Mouse (Mus musculus): ENCODE measurements around the gene Zbtb22. TPM values are rescaled to one million over a fixed set of nuclear protein-coding genes. Genes with fewer than 3 reads are reported as not detected.
"Not testable (repeated sequence)": the region's sequence is repeated elsewhere in the genome, so short reads cannot be mapped to it uniquely, and the experiment has no call there.

Gene Zbtb22
- 17.0 and 17.7 TPM in 2 replicates for polyA plus RNA-seq (2016; fragmentation: Nextera tagmentation; extraction: Ambion mirVana)

DNA sequence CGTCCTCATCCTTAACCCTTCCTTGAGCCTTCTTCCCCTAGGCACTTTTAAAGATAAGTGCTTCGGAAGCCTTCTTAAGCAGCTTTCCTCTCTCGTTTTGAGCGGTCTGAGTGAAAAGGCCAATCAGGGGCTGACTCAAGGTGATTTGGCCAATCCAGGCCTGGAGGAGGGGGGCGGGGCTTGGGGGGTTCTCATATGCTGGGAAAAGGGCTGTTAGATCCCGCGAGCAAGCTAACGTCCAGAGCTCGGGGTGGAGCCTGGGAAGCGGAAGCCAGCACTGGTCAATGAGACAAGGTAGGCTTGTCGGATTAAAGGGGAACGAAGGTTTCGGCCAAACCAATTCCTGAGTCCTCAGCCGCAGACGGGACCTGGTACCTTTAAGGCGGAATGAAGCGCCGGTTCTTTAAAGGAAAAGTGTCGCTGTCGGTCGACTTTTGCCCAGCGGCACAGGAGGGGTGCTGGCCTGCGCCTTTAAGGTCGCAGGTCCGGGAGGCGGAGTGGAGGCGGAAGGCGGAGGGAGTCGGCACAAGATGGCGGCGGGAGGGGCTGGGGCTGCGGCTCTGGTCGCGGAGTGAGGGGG lies at the start of gene Zbtb22, which contains the start of gene Tapbp:
Gene Zbtb22 (plus strand): TSS at position 234 of the 580 bp plus-strand sequence.
Gene Tapbp (plus strand): TSS at position 229 of the 580 bp plus-strand sequence.
- H3K9me3 ChIP-seq (replicated peaks): no peaks in the 10 kb centered on the region
- H3K36me3 ChIP-seq: peaks cover 58% of the 10 kb centered on the region
- peak; percentile 87 for ATAC-seq (ENCODE audit: insufficient number of reproducible peaks, low FRiP score)
- H3K9ac ChIP-seq: peak within 1 kb of the TSS; percentile 78
- no peaks in the 10 kb centered on the region for H3K27me3 ChIP-seq (replicated peaks)
- peaks cover 37% of the 10 kb centered on the region for H3K4me1 ChIP-seq (replicated peaks)
- 0% methylated on average over 33 of the region's 34 CpGs for WGBS
- peak within 1 kb of the TSS; percentile 84 for H3K27ac ChIP-seq (ENCODE audit: poor library complexity, severe bottlenecking)
- H3K4me2 ChIP-seq: peak within 1 kb of the TSS; percentile 79
- H3K4me3 ChIP-seq: peak within 1 kb of the TSS; percentile 71

DNA sequence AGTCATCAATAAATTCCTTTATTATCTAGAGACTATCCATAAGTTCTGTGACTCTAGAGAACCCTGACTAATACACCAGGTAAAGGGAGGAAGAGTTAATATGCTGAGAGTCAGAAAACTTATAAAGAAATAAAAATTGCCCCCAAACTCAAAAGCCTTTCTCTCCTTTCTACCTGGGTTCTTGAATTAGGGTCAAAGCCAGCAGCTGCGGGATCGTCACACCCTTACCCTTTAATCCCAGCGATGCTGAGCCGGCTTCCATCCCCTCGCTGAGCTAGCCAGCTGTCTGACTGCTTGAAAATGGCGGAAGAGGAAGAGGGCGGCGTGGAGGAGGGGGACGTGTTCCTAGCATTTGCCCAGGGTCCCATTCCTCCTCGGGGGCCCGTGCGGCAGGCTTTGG lies 42.2 kb upstream of the Zbtb22 start, which contains the start of gene Gm7029:
Gene Gm7029 (plus strand): TSS at position 301 of the 400 bp plus-strand sequence.
- not testable (repeated sequence) for H3K9me3 ChIP-seq (replicated peaks); ATAC-seq (ENCODE audit: insufficient number of reproducible peaks, low FRiP score); H3K9ac ChIP-seq; H3K27me3 ChIP-seq (replicated peaks); H3K4me2 ChIP-seq; H3K4me1 ChIP-seq (replicated peaks); H3K27ac ChIP-seq (ENCODE audit: poor library complexity, severe bottlenecking); H3K4me3 ChIP-seq
- peaks cover 31% of the 10 kb centered on the region for H3K36me3 ChIP-seq
- WGBS: 73% methylated on average over 5 of the region's 12 CpGs

DNA sequence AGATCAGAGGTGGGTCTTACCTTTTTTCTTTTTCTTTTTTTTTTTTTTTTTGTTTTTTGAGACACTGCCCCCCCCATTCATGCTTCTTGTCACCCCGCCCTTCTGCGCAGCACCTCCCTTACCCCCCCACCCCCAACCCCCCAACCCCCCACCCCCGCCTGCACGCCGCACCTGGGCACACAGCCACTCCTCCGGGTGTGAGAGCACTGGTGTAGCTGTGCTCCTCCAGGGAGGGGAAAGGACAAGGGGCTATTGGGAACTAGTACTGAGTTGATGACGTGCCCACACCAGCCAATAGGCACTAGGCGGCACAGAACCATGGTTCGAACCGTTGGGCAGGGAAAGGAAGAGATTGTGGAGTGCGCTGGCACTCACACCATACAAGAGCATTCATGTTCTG lies 41.3 kb upstream of the Zbtb22 start:
- no peaks in the 10 kb centered on the region for H3K27me3 ChIP-seq (replicated peaks)
- H3K4me1 ChIP-seq (replicated peaks): no peaks in the 10 kb centered on the region
- no peak overlapping the region for H3K4me2 ChIP-seq
- no peaks in the 10 kb centered on the region for H3K9me3 ChIP-seq (replicated peaks)
- peaks cover 38% of the 10 kb centered on the region for H3K36me3 ChIP-seq
- no peak overlapping the region for H3K27ac ChIP-seq (ENCODE audit: poor library complexity, severe bottlenecking)
- WGBS: 68% methylated on average over 11 of the region's 11 CpGs
- H3K9ac ChIP-seq: no peak overlapping the region
- ATAC-seq (ENCODE audit: insufficient number of reproducible peaks, low FRiP score): peak; percentile 45; the same call in 1 of the 2 replicates
- no peak overlapping the region for H3K4me3 ChIP-seq

DNA sequence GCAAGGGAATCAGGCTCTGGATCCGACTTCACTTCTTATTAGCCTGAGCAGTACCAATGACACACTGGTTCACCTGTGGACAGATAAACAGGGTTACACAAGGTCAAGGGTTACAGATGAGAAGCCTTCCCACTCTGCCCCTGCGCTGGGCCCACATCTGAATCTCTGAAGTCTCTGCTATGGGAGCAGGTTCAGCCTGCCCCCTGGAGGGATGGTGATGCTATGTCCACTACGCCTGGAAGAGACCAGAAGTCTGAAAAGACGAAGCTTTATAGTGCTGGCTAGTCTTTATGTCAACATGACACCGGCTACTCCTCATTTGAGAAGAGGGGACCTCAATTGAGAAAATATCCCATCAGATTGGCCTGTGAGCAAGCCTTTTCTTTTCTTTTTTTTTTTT lies 39.9 kb upstream of the Zbtb22 start:
- H3K9me3 ChIP-seq (replicated peaks); H3K4me3 ChIP-seq; H3K4me1 ChIP-seq (replicated peaks); ATAC-seq (ENCODE audit: insufficient number of reproducible peaks, low FRiP score); H3K4me2 ChIP-seq; H3K27ac ChIP-seq (ENCODE audit: poor library complexity, severe bottlenecking); H3K27me3 ChIP-seq (replicated peaks); H3K9ac ChIP-seq: not testable (repeated sequence)
- H3K36me3 ChIP-seq: peaks cover 49% of the 10 kb centered on the region
- 87% methylated on average over 5 of the region's 5 CpGs for WGBS

DNA sequence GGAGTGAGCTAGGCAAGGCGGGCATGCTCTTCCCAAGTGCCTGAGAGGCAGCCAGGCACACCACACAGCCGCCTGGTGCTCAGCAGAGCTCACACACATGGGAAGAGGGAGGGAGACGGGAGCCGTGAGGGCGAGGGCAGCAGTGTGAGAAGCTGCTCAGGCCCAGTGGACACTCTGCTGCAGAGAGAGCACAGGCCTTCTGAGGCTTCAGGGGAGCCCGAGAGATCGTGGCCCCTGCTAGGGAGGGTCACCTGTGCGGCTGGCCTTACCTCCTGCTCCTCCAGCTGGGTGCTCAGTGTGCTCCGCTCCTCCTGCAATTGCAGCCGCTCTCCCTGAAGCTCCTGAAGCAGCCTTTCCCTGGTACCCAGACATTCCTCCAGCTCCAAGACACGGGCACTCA lies 31.4 kb upstream of the Zbtb22 start:
- H3K4me3 ChIP-seq; H3K4me2 ChIP-seq; H3K9ac ChIP-seq; H3K27me3 ChIP-seq (replicated peaks); H3K27ac ChIP-seq (ENCODE audit: poor library complexity, severe bottlenecking); H3K9me3 ChIP-seq (replicated peaks); ATAC-seq (ENCODE audit: insufficient number of reproducible peaks, low FRiP score): not testable (repeated sequence)
- Histone ChIP-seq H3K4me1 (replicated peaks) (peaks cover 19% of the 10 kb centered on the region), H3K36me3 (peaks cover 62% of the 10 kb centered on the region)
- 89% methylated on average over 11 of the region's 11 CpGs for WGBS

DNA sequence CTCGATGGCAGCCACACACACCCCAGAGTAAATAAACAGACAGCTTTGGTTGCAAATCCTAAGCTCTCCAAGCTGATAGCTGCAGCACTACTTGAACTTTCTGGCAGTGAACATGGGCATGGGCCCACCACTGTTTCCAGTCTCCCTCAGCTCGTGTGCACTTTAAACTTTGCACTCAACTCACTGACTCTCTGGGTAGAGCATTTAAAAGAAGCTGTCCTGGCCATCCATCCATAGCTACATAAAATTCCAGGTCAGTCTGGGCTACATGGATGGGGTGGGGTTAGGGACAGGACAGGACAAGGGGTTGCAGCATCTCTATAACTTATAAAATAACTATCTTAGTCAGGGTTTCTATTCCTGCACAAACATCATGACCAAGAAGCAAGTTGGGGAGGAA lies 27.9 kb upstream of the Zbtb22 start:
- not testable (repeated sequence) for H3K27ac ChIP-seq (ENCODE audit: poor library complexity, severe bottlenecking); H3K9me3 ChIP-seq (replicated peaks); ATAC-seq (ENCODE audit: insufficient number of reproducible peaks, low FRiP score); H3K27me3 ChIP-seq (replicated peaks); H3K4me3 ChIP-seq; H3K9ac ChIP-seq
- Histone ChIP-seq H3K4me2 (peak overlapping the region; percentile 75), H3K36me3 (peaks cover 34% of the 10 kb centered on the region), H3K4me1 (replicated peaks) (peaks cover 20% of the 10 kb centered on the region)
- 27% methylated on average over 2 of the region's 2 CpGs for WGBS

DNA sequence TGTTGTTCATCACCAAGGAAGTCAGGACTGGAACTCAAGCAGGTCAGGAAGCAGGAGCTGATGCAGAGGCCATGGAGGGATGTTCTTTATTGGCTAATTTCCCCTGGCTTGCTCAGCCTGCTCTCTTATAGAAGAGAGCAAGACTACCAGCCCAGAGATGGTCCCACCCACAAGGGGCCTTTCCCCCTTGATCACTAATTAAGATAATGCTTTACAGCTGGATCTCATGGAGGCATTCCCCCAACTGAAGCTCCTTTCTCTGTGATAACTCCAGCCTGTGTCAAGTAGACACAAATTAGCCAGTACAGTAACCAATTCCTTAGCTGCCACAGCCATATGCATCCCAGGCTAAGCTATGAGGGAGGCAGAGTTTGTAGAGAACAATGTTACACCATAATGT lies 27.5 kb upstream of the Zbtb22 start:
- peak overlapping the region; percentile 6; the same call in 1 of the 2 replicates for H3K4me3 ChIP-seq
- H3K27me3 ChIP-seq (replicated peaks); H3K27ac ChIP-seq (ENCODE audit: poor library complexity, severe bottlenecking); H3K9ac ChIP-seq; H3K9me3 ChIP-seq (replicated peaks); ATAC-seq (ENCODE audit: insufficient number of reproducible peaks, low FRiP score): not testable (repeated sequence)
- H3K36me3 ChIP-seq: peaks cover 30% of the 10 kb centered on the region
- peaks cover 20% of the 10 kb centered on the region for H3K4me1 ChIP-seq (replicated peaks)
- peak overlapping the region; percentile 75 for H3K4me2 ChIP-seq

DNA sequence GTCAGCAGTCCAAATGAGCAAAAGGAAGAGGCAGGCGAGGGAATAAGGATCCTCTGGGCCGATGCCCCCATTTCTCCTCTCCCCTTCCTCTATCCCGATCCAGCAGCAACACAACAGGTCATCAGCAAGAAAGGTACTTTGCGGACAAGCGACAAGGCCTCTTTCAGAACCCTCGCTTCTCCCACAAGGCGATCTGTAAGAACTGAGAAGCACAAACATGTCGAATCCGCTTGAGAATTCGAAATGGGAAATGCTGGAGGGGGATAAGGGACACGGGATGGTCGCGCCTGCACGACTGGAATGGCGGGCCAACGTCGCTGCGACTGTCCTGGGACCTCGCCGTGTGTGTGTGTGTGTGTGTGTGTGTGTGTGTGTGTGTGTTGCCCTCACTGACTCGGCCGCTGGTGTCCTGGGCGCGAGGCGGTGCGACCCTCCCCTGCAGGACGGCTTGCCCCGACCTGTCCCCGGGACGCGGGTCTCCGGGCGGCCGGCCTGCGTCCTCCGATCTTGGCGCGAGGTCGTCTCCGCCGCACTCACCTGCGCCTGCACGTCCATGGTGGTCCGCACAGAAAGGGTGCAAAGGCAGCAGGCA lies 25.7 kb upstream of the Zbtb22 start:
- H3K27me3 ChIP-seq (replicated peaks); H3K9me3 ChIP-seq (replicated peaks): not testable (repeated sequence)
- peak overlapping the region; percentile 75 for H3K4me2 ChIP-seq
- peak overlapping the region; percentile 86 for H3K9ac ChIP-seq
- H3K4me1 ChIP-seq (replicated peaks): peaks cover 20% of the 10 kb centered on the region
- H3K27ac ChIP-seq (ENCODE audit: poor library complexity, severe bottlenecking): peak overlapping the region; percentile 88; the same call in 1 of the 2 replicates
- ATAC-seq (ENCODE audit: insufficient number of reproducible peaks, low FRiP score): peak; percentile 23; the same call in 1 of the 2 replicates
- peak overlapping the region; percentile 92 for H3K4me3 ChIP-seq
- peaks cover 18% of the 10 kb centered on the region for H3K36me3 ChIP-seq
- WGBS: under 1% methylated on average over 38 of the region's 44 CpGs

DNA sequence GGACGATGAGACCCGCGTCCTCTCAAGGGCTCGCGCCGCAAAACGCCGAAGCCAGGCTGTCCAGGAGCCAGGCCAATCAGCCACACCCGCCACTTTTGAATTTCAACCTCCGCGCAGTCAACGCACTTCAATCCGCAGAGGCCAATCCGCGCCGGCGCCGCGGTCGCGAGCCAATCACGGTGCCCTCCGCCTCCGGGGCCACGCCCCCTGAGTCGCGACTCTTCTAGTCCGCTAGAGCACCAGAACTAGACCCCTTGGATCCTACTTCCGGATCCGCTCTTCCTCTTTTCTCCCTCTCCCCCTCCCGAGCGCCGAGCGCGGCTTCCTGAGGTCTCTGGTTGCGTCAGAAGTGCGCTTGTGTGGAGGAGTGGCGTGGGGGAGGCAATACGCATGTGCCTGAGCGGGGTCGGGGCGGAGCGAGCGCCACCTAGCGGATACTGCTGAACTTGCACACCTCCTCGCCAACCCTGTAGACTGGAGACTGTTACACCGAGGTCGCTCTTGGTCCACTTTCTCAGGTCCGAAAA lies 25.1 kb upstream of the Zbtb22 start, which contains the start of gene Kifc1:
Gene Kifc1 (minus strand): TSS at position 129 of the 527 bp plus-strand sequence.
- WGBS: 0% methylated on average over 49 of the region's 49 CpGs
- Histone ChIP-seq H3K4me3 (peak within 1 kb of the TSS; percentile 92), H3K36me3 (peaks cover 14% of the 10 kb centered on the region), H3K27me3 (replicated peaks) (0 out of 2 replicates have a peak, but pooled peaks cover 2% of the 10 kb centered on the region), H3K4me1 (replicated peaks) (peaks cover 20% of the 10 kb centered on the region), H3K27ac (ENCODE audit: poor library complexity, severe bottlenecking) (peak within 1 kb of the TSS; percentile 88; the same call in 1 of the 2 replicates), H3K9ac (peak within 1 kb of the TSS; percentile 86), H3K4me2 (peak within 1 kb of the TSS; percentile 75), H3K9me3 (replicated peaks) (no peaks in the 10 kb centered on the region)
- ATAC-seq (ENCODE audit: insufficient number of reproducible peaks, low FRiP score): peak; percentile 97

DNA sequence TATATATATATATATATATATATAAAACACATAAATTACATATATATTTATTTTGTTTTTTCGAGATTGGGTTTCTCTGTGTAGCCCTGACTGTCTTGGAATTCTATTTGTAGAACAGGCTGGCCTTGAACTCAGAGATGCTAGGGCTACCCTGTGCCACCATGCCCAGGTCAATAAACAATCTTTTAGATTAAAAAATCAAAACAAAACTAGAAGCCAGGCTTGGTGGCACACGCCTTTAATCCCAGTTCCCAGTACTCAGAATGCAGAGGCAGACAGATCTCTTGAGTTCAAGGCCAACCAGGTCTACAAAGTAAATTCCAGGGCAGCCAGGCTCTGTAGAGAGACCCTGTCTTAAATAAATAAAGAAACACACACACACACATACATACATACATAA lies 24.3 kb upstream of the Zbtb22 start:
- 57% methylated on average over 2 of the region's 2 CpGs for WGBS
- no peak overlapping the region for H3K27ac ChIP-seq (ENCODE audit: poor library complexity, severe bottlenecking)
- H3K4me3 ChIP-seq: no peak overlapping the region
- H3K9ac ChIP-seq: no peak overlapping the region
- H3K4me2 ChIP-seq: no peak overlapping the region
- H3K4me1 ChIP-seq (replicated peaks): peaks cover 20% of the 10 kb centered on the region
- ATAC-seq (ENCODE audit: insufficient number of reproducible peaks, low FRiP score): no peak
- 0 out of 2 replicates have a peak, but pooled peaks cover 2% of the 10 kb centered on the region for H3K27me3 ChIP-seq (replicated peaks)
- no peaks in the 10 kb centered on the region for H3K9me3 ChIP-seq (replicated peaks)
- peaks cover 7% of the 10 kb centered on the region for H3K36me3 ChIP-seq

DNA sequence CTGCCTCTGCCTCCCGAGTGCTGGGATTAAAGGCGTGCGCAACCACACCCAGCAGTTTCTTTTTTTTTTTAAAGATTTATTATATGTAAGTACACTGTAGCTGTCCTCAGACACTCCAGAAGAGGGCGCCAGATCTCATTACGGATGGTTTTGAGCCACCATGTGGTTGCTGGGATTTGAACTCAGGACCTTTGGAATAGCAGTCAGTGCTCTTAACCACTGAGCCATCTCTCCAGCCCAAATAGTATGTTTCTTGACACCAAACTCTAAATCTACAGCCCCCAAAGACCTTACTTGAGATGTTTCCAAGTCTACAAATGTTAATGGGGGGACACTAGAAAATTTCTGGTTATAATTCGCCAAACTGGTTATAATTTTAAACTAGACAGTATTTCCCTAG lies 23.8 kb upstream of the Zbtb22 start:
- 68% methylated on average over 6 of the region's 6 CpGs for WGBS
- H3K27ac ChIP-seq (ENCODE audit: poor library complexity, severe bottlenecking); H3K4me2 ChIP-seq; ATAC-seq (ENCODE audit: insufficient number of reproducible peaks, low FRiP score); H3K4me3 ChIP-seq; H3K9me3 ChIP-seq (replicated peaks); H3K27me3 ChIP-seq (replicated peaks); H3K9ac ChIP-seq; H3K36me3 ChIP-seq: not testable (repeated sequence)
- peaks cover 20% of the 10 kb centered on the region for H3K4me1 ChIP-seq (replicated peaks)

Measured in heart, embryonic 12.5 days (tissue).